Mouse (Mus musculus) lung, postnatal 14 days (tissue): Measurements from ENCODE around the gene Wnt9b.
"Not testable (repeated sequence)": the region's sequence is repeated elsewhere in the genome, so short reads cannot be mapped to it uniquely, and the experiment has no call there.

Experiments used
- DNase-seq: peaks from one replicate; pipeline ENCODE4 v3.0.0; 2021

The Wnt9b gene

DNA sequence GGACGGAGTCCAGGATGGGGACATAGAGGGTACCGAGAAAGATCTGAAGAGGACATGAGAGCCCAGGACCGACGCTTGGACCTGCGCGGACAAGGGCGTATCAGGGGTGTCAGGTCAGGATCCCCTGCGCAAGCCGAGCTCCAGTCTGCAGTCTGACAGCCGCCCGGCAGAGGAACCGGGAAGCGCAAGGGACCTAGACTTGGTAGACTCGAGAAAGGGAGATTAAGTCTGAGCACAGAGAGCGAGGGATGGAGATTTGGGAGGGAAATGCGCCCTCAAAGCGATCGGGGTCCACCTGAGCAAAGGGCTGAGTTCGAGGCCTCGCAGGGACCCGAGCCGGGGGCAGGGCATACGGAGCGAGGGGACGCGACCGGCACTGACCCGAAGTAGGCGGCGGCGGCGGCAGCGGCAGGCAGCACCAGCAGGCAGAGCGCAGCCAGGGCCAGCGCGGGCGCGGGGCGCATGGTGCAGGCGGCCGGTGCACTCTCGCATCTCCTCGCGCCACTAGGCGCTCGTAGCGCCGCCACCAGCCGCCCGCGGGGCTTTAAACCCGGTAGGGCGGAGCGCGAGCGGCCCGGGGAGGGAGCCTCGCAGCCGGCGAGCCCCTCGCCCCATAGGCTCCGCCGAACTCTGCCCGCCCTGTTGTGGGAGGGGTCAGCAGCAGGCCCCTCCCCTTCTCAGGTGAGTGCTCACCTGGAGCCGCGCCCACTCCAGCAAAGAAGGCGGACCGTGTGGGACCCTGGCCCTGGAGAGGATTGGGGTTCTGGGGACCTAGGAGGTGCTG lies at the start of gene Wnt9b:
Gene Wnt9b, minus strand, starts transcription at position 516 of the 784 bp plus-strand sequence.
- DNase-seq, result peak; percentile 22

DNA sequence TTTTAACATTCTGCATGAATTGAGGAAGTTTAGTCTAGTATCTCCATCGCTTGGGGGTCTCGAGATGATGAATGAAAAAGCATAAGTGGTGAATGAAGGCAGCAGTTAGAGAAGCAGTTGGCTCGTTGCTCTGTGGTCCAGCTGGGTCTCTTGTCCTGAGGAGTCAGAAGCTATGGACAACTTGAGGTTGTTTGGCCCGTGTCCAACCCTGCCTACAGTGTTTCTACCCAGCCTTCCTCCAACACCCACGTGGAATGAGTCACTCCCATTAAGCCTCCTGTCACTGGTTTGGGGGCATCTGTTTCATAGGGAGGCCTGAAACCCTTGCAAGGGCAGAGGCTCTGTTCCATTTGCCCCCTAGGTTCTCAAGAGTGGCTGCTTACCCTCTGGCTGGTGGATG lies 40.3 kb upstream of the Wnt9b start:
- DNase-seq, result no peak

DNA sequence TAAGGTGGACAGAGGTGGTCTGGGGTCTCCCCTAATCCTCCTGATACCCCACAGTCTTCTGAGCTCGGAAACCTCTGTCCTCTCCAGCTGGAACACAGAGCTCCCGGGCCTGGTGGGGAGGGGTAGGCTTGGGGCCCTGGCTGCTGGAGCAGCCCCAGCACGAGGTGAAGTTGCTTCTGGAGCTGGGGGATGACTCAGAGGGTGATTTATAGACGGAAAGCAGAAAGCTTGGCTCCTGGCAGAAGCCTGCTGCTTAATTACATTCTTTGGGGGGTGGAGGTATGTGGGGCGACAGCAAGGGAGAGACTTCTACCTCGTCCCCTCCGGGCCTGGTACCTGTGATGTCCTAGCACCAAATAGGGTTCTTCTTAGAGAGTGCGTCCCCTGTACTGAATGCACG lies 30.5 kb upstream of the Wnt9b start:
- DNase-seq, result no peak

DNA sequence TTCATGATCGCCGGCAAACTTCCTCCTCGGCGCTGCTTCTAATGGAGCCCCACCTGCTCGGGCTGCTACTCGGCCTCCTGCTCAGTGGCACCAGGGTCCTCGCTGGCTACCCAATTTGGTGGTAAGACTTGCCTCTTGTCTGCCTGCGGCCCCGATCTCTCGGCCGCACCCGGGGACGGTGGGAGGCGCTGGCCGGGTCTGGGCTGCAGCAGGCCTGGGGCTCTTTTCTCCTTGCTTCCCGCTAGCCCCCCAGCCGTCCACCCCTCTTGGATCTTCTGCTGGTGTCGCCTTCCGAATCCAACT lies 24.6 kb upstream of the Wnt9b start:
- no peak for DNase-seq

DNA sequence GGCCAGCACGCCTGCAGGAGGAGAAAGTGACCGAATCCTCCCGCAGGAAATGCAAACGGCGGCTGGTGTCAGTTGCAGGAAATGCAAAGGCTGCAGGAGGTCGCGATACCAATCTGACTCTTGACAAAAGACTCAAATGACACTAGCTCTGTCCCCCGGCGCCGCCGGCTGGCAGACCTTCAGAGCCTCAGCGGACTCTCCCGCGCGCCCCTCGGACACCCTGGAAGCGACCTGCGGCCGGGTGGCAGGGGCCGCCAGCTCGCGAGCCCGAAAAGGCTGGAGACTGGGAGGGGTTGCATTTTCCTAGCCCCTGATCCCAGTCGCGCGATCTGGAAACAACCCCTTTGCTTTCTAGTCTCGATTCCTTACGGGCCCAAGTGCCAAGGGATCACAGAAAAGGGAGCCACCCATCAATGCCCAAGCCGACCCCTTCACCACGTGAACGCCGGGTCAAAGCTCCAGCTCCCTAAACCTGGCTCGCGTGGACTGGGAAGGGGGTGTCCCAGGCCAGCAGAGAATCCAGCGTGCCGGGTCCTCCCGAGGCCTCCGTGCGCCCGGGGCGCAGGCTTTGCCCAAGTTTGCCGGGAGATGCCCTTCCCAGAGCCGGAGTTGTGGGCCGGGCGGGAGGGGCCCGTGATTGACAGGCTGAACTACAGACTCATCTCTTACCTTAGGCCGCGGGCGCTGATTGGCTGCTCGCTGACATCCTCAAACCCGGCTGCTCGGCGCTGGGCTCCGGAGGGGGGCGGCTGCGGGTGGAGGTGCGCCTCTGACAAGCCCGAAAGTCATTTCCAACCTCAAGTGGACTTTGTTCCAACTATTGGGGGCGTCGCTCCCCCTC lies 24.0 kb upstream of the Wnt9b start, which contains the start of gene Wnt3:
Gene Wnt3, plus strand, starts transcription at position 764 of the 841 bp plus-strand sequence.
- no peak for DNase-seq

DNA sequence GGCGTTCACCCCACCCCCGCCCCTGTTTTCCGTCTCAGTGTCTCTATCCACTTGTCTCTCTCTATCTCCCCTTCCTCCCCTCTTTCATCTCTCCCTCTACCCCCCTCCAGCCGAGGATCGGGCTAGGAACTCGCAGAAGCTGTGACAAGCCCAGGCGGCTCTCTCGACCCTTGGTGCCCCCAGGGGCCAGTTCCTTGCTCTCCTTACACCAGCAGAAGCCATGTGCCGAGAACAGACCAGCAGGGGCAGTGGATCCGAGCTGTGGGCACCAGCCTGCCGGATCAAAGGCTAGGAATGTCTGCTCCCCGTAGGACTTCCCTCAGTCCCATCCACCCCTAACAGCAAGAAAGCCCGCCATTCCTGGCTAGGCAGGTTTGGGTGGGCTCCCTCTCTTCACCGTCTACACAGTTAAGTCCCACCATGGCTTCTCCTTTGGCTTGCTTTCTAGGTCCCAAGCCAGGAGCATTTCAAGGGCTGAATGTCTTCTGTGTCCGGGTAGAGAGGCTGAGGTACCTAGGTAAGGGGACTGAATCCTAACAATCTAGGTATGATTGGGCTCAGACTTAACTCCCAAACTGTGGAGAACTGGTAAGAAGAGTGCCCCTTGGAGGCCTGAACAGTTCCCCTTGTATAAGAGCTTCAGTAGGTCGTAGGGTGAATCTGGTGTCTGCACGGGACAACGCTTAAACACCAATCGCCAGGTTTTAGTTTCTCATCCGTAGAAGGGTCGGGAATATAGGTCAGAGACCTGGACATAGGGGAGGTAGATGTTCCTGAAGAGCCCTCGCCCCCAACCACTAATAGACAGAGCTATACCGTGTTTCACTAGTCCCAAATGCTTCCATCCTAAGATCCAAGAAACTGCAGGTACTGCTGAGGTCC lies 23.1 kb upstream of the Wnt9b start:
- DNase-seq, result no peak

DNA sequence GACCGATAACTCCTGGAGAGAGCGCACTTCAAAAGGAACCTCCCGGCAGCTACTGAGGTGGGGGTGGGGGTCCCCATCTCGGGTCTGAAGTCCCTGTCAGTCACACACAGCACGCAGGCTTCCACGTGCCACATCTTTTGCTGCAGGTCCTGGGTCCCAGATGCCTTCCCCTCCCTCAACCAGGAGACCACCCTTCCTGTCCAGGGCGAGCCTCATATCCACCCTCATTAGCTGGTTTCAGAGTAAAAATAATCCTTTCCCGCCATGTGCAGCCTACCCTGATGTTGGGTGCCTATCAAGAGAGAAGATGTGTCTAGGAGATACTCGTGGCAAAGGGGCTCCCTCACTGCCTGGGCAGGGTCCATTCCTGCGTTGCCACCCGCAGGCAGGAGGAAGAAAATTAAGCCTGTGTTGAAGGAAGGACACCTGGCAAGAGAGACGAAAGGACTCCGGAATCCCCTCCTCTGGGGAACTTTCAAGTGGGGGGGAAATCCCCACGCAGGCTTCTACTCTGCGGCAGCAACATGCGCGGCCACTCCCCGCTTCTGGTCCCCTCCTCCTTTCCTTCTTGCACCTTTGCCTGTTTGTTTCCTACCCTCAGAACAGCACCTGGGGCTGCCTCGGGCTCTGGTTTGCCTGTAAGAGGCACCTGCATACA lies 21.7 kb upstream of the Wnt9b start:
- DNase-seq, result no peak

DNA sequence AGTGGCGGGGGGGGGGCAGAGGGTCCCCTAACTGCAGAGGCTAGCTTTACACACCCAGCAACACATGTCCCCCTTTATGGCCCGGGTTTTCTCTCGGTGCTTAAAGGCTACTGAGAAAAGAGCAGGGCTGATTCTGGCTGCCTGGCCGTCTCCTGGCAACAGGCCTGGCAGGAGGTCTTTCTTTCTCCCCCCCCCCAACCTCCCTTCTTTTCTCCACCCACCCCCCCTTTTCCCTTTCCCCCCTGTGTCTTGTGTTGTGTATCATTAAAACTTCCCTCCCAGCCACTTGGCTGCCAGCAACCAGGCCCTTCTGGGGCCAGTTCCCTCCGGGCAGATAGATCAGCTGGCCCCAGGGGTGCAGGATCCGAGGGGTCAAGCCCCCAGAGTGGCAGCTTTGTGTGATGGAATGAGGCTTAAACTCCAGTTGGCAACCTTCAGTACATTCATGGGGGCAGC lies 16.0 kb upstream of the Wnt9b start:
- DNase-seq, result no peak

DNA sequence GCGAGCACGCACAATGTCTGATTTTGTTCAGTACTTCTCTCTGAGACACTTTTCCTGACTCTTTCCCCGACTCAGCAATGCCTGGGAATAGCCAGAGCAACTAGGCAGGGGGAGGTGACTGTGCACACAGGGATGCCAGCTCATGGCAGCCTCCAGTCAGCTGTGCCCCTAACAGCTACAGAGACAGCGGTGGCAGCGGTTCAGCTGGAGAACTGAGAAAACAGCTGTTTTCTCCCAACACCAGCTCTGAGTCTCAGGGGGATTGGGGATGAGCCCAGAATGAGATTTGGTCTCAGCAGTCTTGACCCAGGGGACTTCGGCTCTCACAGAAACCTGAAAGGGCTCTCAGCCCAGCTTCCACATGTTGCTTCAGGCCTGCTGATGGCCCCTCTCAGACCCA lies 15.0 kb upstream of the Wnt9b start:
- DNase-seq, result no peak

DNA sequence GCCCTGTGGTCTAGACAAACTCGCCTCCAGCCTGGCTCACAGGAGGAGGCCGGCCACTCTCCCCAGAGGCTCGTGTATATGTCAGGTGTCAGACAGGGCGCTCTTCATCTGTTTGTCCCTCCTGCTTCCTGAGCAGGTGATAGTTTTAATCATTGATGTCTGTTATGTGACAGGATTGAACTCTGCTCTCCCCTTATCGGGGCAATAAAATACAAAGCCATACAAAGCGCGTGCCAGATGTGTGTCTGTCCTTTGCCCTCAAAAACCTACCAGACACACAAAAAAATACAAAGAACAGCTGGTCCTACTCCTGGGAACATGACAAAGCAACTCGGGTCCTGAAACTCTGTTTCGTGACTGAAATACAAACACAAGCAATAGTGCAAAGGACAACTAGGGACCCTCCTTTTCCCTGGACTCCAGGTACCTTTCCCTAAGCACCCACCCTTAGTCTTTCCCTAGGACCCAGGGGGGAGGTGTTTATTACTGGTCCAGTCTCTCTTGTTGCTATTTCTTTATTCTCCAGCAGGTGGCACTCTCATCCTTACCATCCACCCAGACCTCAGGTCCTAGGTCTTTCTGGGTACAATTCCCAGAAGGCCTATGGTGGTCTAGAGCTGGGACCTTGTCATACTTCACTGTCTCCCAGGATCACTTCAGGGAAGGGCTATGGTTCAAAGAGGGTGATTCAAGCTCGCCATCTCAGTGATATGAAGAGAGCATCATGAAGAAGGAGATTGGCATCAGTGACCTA lies 14.0 kb upstream of the Wnt9b start:
- DNase-seq, result peak; percentile 50

DNA sequence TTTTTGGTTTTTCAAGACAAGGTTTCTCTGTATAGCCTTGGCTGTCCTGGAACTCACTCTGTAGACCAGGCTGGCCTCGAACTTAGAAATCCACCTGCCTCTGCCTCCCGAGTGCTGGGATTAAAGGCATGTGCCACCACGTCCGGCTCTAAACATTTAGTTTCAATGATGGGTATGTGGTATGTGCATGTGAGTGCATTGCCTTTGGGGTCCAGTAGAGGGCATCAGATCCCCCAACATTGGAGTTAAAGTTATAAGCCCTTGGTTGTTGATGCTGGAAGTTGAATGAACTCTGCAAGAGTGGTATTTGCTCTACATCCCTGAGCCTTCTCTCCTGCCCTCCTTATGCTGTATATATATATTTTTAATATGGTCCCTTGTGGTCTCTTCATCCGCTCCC lies 11.3 kb upstream of the Wnt9b start:
- not testable (repeated sequence) for DNase-seq

DNA sequence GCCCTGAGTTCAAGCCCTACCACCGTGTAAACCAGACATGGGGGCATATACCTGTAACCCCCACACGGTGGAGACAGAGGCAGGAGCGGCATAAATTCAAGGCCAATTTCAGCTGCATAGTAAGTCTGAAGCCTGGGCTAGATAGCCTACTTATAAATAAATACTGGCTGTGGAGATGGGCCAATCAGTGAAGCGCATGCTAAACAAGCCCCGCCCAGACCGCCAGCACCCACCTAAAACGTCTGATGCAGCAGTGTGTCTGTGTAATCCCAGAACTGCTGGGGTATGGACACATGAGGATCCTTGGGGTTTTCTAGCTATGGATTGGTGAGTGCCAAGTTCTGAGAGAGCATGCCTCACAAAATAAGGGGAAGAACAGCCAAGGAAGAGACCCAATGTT lies 10.5 kb upstream of the Wnt9b start:
- no peak for DNase-seq

DNA sequence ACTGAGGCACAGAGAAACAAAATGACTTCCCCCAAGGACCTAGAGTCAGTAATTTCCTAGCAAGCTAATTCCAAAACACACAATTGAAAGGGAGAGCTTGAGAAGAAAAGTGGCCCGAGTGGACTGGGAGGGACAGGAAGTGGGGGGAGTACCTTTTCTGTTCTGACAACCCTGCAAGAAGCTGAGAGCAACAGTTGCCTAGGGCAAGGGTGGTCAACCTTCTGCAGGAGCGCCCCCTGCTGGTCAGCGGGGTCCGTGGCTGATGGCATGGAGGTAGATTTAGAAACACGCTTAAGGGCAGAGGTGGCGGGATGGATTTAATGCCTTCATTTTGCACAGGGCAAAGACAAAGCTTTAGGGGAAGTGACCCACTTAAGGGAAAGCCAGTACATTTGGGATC lies 9.1 kb upstream of the Wnt9b start:
- peak; percentile 86 for DNase-seq

DNA sequence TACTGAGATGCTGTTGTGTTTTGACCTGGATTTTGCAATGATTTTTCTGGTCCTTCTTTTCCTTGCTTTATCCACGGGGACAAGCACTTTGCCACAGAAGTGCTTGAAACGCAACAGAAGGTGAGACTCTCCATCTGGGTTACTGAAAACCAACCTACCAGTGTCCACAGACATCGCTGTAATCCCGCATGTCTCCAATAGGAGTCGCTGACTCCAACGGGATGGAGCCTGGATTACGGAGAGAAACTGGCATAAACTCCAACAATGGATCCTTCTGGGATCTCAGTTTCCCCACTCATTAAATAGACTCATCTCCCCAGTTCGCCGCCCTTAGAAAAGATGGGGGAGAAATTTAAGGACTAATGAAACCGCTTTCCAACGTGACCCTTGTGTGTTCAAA lies 8.4 kb upstream of the Wnt9b start:
- peak; percentile 14 for DNase-seq

DNA sequence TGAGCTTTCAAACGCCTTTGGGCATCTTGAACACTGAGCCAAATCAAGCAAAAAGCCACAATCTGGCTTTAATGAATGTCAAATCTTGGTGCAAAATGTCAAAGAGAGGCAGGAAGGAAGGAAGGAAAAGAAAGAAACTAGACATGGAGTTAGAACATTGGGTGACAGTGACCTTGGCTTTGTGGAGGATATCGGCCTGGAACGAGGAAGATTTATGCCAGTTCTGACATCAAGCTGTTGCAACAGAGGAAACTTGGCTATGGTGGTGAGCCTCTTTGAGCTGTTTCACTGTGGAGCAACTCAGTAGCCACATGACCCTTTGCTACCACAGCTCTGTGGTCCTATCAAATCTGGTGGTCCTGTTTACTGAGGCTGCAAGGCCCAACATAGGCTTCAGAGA lies 991 bp upstream of the Wnt9b start:
- DNase-seq, result no peak

DNA sequence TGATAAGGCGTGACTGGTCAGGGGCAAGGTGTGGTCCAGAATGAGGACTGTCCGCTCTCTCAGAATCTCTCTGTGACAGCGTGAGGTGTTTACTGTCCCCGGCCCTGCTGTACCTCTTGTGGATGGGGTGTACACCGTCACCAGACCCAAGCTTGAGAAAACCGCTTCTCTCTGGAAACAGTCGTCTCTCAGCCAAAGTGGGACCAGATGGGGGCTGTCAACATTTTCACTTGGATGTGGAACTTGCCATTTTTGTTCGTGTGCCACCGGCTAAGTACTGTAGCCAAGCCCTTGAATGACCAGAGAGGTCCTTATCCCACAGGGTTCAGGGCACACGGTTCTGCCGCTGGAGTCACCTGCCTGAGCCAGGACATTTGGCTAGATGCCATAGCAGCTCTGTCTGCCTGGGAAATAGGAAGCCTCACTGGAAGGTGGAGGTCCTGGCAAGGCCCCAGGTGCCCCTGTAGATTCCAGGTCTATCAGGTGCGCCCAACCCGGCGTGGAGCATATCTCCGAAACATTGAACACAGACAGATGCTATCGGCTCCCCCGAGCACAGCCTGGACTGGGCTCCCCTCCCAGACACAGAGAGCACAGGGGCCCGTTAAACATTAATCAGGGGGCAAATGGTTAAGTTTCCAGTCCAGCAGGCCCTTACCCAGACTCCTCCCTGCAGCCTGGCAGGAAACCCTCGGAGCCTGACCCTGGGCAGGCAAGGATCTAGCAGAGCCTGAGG lies 14.4 kb downstream of the Wnt9b start:
- DNase-seq, result peak; percentile 11

DNA sequence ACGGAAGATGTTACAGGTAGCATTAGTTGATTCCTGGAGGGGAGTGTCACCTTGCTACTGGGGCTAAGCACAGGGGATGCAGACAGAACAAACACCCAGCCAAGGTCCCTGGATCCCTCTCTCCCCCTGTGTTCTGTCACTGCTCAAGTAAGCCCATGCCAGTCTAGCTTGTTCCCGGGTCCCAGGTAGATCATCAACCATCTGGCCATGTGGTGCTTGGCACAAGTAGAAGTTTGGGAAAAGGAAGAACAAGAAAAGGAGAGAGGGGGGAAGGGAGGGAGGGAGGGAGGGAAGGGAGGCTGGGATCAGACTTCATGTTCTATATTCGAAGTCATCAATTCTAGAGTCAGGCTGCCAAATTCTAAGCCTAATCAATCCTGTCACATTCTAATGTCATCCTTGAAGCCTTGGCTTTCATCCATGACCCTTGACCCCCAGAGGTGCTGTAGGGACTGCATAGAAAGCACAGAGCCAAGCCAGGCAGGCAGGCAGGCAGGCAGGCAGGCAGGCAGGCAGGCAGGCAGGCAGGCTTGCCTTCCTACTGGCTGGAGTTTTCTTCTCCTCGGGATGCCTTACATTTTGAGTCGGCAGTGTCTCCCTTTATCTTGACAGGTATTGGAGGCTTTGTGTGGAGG lies 15.1 kb downstream of the Wnt9b start:
- DNase-seq, result no peak

DNA sequence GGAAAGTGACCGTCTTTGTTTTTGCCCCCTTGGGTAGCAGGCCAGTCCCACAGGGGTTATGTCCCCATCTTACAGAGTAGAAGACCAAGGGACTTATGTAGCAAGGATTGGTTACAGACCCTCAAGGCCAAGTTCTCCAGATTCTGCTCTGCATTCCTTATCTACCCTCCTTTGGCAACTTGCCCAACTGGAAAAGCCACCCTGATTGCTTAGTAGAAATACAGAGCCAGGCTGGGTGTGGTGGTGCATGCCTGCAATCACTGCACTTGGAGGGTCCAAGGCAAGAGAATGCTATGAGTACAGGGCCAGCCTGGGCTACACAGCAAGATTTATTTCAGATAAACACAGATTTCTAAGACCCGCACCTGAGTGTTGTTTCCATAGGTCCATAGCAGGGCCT lies 15.7 kb downstream of the Wnt9b start:
- DNase-seq, result no peak

DNA sequence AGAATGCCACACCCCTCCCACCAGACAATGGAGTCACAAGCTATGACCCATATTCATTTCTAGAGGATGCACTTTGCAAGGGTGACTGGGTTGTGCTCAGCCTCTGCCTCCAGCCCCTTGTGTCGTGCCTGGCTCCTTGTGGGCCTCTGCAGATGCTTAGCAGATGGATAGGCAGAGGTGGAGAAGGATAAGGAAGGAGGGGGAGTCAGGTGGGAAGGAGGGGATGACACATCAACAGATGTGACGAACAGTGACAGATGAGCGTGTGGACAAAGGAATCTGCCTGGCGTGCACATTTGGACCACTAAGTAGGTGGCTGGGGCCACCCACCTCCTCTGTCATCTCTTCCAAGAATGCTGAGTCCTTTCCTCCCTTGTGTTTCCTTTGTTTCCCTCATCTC lies 16.6 kb downstream of the Wnt9b start:
- no peak for DNase-seq

DNA sequence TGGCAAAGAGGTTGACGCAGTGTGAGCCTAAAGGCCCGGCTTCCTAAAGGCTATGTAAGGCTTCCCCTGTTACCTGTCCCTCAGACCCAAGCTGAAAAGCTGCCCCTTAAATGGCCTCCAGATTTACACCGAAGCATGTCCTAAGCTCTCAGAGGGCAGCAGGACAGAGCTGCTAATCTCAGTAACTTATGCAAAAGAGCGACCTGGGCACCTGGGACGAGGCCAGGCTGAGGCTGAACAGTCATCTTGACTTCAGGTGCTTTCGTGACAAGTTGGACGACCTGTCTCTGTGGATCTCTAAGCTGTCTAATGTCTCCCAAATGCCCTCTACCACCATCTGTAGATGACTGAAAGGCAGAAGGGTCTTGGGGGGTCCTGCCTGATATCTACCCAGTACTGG lies 17.3 kb downstream of the Wnt9b start:
- no peak for DNase-seq

DNA sequence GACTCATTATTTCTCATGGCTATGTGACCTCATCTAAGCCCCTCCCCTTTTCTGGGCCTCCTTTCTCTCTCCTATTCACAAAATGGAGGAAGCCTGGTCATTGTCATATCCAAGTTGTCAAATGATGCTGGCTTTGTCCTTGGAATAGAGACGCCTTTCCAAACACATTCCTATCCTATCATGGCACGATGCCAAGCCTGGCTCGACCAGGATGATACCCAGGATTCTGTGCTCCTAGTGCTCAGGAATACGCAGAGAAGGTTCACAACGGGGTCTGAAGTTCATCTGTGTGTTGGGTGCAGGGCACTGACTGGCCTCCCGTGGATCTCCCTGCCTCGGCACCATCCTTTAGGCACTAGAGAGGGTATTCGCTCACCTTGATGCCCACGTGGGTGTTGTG lies 18.0 kb downstream of the Wnt9b start:
- no peak for DNase-seq
